Mouse (Mus musculus) naive thymus-derived CD4-positive, alpha-beta T cell, adult 2 months (primary cell): ENCODE results near the gene Dcaf6.
A peak's percentile ranks its signal among the peaks of the same experiment; 100 is the strongest.
"Not testable (repeated sequence)": the region's sequence is repeated elsewhere in the genome, so short reads cannot be mapped to it uniquely, and the experiment has no call there.

Experiments
- DNase-seq: peaks from one replicate; pipeline ENCODE4 v3.0.0-alpha.2; 2011; ENCODE audit warnings: low read depth

Gene Dcaf6

DNA sequence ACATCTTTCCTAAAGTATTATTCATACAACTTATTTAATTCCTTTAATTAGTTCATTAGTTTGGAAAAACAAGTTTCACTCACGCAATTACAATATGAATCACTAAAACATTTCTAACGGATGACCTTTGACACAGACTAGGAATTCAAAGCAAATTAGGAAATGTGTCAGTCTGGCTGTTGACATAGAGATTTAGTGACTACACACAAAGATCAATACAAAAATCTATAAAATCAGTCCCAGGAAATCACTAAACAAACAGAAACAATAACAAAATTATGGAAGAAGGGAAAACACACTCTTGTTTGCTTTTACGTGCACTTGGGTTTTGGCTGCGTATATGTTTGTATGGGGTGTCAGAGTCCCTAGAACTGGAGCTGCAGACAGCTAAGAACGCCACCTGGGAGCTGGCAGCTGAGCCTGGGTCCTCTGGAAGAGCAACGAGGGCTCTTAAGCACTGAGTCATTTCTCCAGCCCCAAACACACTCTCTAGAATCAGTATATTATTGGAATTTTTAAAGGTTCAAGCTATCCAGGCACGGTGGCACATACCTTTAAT, 38.8 kb downstream of the Dcaf6 start:
- DNase-seq, result no peak

DNA sequence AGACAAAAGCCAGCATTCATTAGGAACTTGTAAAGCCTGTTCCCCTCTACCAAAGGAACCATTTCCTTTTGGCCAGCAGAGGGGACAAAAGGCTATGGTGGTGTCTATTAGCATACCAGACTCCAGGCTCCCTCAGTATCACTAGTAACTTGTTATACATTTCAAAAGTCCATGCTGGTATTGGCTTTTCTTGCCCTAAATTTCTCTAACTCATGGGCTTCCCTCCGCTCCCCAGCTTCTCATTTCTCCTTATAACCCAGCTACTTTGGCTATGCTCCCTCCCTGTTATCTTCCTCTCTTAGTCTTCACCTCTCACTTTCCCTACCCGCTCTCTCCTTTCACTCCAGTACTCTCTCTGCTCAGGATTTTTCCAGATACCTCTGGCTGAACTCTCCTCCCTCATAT, 63.9 kb downstream of the Dcaf6 start:
- DNase-seq, result no peak

- no peak for DNase-seq
Measured at GRCm38 (mm10) chr1:165395940-165396339, 64.3 kb downstream of the Dcaf6 start.

- DNase-seq, result no peak
Measured at GRCm38 (mm10) chr1:165394836-165395235, 65.4 kb downstream of the Dcaf6 start.

DNA sequence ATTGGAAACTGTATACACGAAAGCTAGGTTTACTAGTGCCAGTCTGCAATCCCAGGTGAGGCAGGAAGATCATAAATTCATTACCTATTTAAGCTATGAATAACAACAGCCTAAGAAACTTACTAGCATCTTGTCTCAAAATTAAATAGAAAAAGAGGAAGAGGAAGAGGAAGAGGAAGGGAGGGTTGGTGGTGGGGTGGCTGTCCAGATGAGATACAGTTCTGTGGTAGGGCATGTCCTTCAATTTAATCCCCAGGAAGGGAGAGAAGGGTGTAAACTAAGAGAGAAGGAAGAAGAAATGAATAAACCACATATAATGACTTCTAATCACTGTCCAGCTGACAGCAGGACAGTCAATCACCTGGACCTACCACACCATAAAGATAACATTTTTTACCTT, 67.2 kb downstream of the Dcaf6 start:
- DNase-seq, result no peak

- peak; percentile 15 for DNase-seq
Measured at GRCm38 (mm10) chr1:165388716-165389115, 71.6 kb downstream of the Dcaf6 start.

DNA sequence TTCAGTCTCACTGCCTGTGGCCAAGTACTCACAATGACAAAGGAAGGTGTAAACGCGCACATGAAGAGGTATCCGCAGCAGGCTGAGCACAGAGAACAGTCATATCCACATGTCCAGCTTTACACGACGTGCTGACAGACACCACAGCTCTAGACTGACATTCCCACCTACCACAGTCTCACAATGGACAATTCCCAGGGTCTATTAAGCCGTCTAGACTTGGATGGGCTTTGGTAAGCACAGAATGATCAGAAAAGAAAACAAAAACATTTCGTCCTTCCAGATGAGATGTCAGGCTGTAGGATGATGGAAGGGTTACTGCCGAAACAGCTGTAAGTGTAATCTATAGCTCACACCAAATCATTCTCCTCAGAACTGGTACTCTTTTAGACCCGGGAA, 73.8 kb downstream of the Dcaf6 start:
- no peak for DNase-seq

- no peak for DNase-seq
Measured at GRCm38 (mm10) chr1:165385810-165386524, 74.3 kb downstream of the Dcaf6 start.

DNA sequence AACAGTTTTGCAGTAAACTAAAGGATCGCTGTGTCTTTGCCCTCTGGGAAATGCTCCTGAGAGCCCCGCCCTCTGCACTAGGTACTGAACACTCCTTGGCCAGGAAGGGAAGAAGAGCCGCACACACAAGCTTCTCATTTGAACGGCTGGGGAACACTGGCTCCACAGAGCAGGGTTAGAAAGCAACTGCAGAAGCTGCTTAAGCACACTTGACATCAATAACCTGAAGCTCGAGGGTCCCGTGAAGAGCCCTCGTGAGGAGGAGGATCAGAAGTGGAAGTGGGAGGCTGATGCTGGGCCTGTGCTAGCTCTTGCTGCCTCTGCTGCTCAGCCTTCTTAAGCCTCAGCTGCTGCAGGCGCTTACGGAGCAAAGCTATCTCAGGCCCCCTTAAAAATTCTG, 86.4 kb downstream of the Dcaf6 start:
- DNase-seq, result no peak

GRCm38 (mm10) chr1:165370990-165371389, 89.3 kb downstream of the Dcaf6 start:
- no peak for DNase-seq

- DNase-seq, result no peak
Measured at GRCm38 (mm10) chr1:165365057-165365456, 95.2 kb downstream of the Dcaf6 start.

GRCm38 (mm10) chr1:165363271-165363670, 97.0 kb downstream of the Dcaf6 start:
- no peak for DNase-seq

- no peak for DNase-seq
Measured at GRCm38 (mm10) chr1:165356347-165356746, 103.9 kb downstream of the Dcaf6 start.

GRCm38 (mm10) chr1:165348627-165349026, 111.6 kb downstream of the Dcaf6 start:
- no peak for DNase-seq

DNA sequence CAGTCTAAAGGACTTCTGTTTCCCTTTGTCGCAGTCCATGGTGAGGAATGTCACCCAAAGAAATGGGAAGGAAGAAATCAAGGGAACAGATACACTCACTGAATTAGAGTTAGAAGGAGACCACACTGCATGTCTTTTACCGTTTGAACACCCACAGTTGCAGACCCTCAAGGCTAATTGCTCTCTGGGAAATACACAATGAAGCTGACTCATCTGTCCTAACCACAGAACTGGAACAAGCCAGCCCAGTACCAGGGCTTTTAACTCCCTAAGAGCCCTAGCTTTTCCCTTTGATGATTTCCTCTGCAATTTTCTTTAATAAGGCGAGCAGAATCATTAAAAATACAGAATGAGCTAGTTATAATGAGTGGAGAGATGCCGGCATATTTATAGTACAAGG, 115.8 kb downstream of the Dcaf6 start:
- no peak for DNase-seq

DNA sequence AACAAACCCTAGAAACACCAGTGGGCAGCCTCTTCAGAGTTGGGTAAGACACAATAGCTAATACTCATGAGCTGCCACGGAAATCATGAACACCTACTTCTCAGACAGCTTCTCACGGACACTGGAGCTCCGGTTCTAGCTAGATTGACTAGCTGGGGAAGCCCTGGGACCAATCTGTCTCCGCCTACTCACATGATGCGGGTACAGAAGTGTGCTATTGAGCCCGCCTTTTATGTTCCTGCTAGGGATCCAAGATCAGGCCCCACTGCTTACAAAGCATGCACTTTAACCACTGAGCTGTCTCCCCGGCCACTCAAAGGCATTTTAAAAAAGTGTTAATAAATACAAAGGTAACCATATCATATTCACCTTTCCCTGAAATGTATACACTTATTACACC, 118.1 kb downstream of the Dcaf6 start:
- no peak for DNase-seq

DNA sequence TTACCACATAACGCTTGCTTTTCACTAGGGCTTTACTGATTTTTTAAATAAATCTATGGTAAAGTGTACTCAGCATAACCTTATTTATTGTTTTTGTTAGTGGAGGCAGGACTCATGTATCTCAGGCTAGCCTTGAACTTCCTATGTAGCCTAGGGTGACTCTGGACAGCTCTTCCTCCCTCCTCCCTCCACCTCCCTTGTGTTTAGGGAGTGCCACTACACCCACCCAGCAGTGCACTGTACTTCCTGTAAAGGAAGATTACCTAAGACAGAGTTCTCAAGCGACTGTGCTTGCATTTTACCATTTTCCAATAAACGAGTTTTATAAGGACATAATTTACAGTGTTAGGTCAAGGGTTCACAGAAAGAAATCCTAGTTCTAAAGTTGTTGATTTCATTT, 127.5 kb downstream of the Dcaf6 start:
- DNase-seq, result no peak

GRCm38 (mm10) chr1:165330859-165331258, 129.4 kb downstream of the Dcaf6 start:
- DNase-seq, result no peak

GRCm38 (mm10) chr1:165328384-165329289, 131.6 kb downstream of the Dcaf6 start:
- not testable (repeated sequence) for DNase-seq

GRCm38 (mm10) chr1:165327831-165328230, 132.4 kb downstream of the Dcaf6 start:
- no peak for DNase-seq

GRCm38 (mm10) chr1:165327370-165327769, 132.9 kb downstream of the Dcaf6 start:
- no peak for DNase-seq

- no peak for DNase-seq
Measured at GRCm38 (mm10) chr1:165322934-165323333, 137.3 kb downstream of the Dcaf6 start.

DNA sequence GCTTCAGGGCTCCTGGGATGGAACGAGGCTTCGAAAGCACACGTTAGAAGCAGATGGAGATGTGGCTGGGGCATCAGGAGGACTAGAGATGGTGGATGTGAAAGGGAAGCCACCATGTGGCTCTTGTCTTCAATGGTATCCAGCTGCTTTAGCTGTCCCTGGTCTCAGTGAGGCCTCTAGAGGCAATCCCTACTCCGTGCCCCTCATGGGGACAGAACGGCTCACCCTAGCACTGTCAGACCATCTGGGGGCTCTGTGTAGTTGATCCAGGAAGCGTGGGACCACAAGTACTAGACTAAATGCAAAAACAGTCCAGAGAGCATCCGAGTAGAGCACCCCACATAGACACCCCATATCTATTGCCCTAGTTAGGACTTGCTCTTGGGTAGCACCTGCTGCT, 138.4 kb downstream of the Dcaf6 start:
- no peak for DNase-seq
